Mouse (Mus musculus): ENCODE measurements around the gene Gpr161. TPM values are rescaled to one million over a fixed set of nuclear protein-coding genes. Genes with fewer than 3 reads are reported as not detected.

The Gpr161 gene
- total and polyA plus RNA-seq, 3 experiments, result 0.08 to 0.23 TPM; not detected in 1

DNA sequence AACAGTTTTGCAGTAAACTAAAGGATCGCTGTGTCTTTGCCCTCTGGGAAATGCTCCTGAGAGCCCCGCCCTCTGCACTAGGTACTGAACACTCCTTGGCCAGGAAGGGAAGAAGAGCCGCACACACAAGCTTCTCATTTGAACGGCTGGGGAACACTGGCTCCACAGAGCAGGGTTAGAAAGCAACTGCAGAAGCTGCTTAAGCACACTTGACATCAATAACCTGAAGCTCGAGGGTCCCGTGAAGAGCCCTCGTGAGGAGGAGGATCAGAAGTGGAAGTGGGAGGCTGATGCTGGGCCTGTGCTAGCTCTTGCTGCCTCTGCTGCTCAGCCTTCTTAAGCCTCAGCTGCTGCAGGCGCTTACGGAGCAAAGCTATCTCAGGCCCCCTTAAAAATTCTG is 78.2 kb downstream of the Gpr161 start:
- in situ Hi-C loops (cut with MboI; ENCODE audit: low pct_ligation_motif_present, low pct_unique_long_range_greater_than_20kb, low sequenced_read_pairs) (no loop called here), dilution Hi-C loops (cut with MboI; ENCODE audit: extremely low pct_ligation_motif_present, extremely low pct_unique_long_range_greater_than_20kb, low sequenced_read_pairs) (no loop called here)
- H3K27ac ChIP-seq (ENCODE audit: insufficient read depth, low read depth), result no peak overlapping the region
- no peaks in the 10 kb centered on the region for H3K36me3 ChIP-seq (replicated peaks in 1 of 2; ENCODE audit: control insufficient read depth in 1 of 2, insufficient read depth in 1 of 2, low read length in 1 of 2)
- TF ChIP-seq RAD21 (IDR thresholded peaks at IDR 0.05; ENCODE audit: low read depth, low read length), result no peak
- no peak for TF ChIP-seq EP300 (IDR thresholded peaks at IDR 0.05; ENCODE audit: low read length)
- TF ChIP-seq CHD1 (IDR thresholded peaks at IDR 0.05; ENCODE audit: low read depth, low read length), result no peak
- no peak for TF ChIP-seq CHD2 (IDR thresholded peaks at IDR 0.05; ENCODE audit: low read length)
- TF ChIP-seq POLR2A (IDR thresholded peaks at IDR 0.05; ENCODE audit: low read depth, low read length), result no peak
- no peak for TF ChIP-seq BHLHE40 (IDR thresholded peaks at IDR 0.05; ENCODE audit: low read depth, low read length)
- TF ChIP-seq E2F4 (IDR thresholded peaks at IDR 0.05; ENCODE audit: insufficient replicate concordance, low read depth, low read length), result no peak
- TF ChIP-seq GABPA (IDR thresholded peaks at IDR 0.05; ENCODE audit: insufficient replicate concordance, low read depth, low read length), result no peak
- no peak for TF ChIP-seq NELFE (IDR thresholded peaks at IDR 0.05; ENCODE audit: low read depth, low read length)
- TF ChIP-seq MAX (IDR thresholded peaks at IDR 0.05; ENCODE audit: low read length), result no peak
- TF ChIP-seq SMC3 (IDR thresholded peaks at IDR 0.05; ENCODE audit: low read depth, low read length), result no peak
- no peak for TF ChIP-seq SIN3A (IDR thresholded peaks at IDR 0.05; ENCODE audit: low read length)
- no peak for TF ChIP-seq ZC3H11A (IDR thresholded peaks at IDR 0.05; ENCODE audit: low read depth, low read length)
- no peak for TF ChIP-seq NRF1 (IDR thresholded peaks at IDR 0.05; ENCODE audit: low read depth, low read length)
- no peak for TF ChIP-seq HCFC1 (IDR thresholded peaks at IDR 0.05; ENCODE audit: low read depth, low read length)
- TF ChIP-seq TCF12 (IDR thresholded peaks at IDR 0.05; ENCODE audit: low read depth, low read length), result no peak
- TF ChIP-seq IRF4 (IDR thresholded peaks at IDR 0.05; ENCODE audit: low read depth, low read length), result no peak
- TF ChIP-seq MYC (IDR thresholded peaks at IDR 0.05; ENCODE audit: low read depth, low read length), result no peak
- TF ChIP-seq PAX5 (IDR thresholded peaks at IDR 0.05; ENCODE audit: low read length), result no peak
- TF ChIP-seq JUND (conservative IDR thresholded peaks at IDR 0.05; ENCODE audit: low read depth, low read length), result no peak
- no peak overlapping the region for H3K4me3 ChIP-seq (replicated peaks in 1 of 3; ENCODE audit: low read depth in 2 of 3, low read length in 2 of 3, poor library complexity in 1 of 3)
- H3K4me1 ChIP-seq (ENCODE audit: control insufficient read depth in 1 of 2, insufficient read depth in 2 of 2), result peaks cover 0 to 6% of the 10 kb centered on the region in 2 experiments; a peak in 2 of 4 replicates
- no peak for DNase-seq (ENCODE audit: extremely low read depth)
- H3K9me3 ChIP-seq (replicated peaks; ENCODE audit: low read length), result no peaks in the 10 kb centered on the region
- H3K4me2 ChIP-seq (ENCODE audit: insufficient read depth, low read depth, poor library complexity, severe bottlenecking), result no peak overlapping the region
- no peak overlapping the region for H3K9ac ChIP-seq (ENCODE audit: insufficient read depth, low read depth)
- no peaks in the 10 kb centered on the region for H3K27me3 ChIP-seq (replicated peaks)
- H3K79me2 ChIP-seq (replicated peaks; ENCODE audit: control insufficient read depth, extremely low read depth, insufficient read depth, poor library complexity, severe bottlenecking), result no peaks in the 10 kb centered on the region

Other genes starting within 250 kb of the Gpr161 start
- gene Tbx19, start 135.0 kb upstream of the Gpr161 start, total RNA-seq (2012; rRNA removed), result 0.04 TPM in 1 of 2 replicates, not detected in the other
- gene Tbx19, start 135.0 kb upstream of the Gpr161 start, total RNA-seq (2014; rRNA removed), result 0.44 TPM in 1 of 2 replicates, not detected in the other
- 0.52 and 0.66 TPM in 2 replicates for gene Tbx19, start 135.0 kb upstream of the Gpr161 start, polyA plus RNA-seq (2012; ENCODE audit: insufficient read length, low read depth)
- 16.8 and 27.2 TPM in 2 replicates for gene Sft2d2, start 101.4 kb upstream of the Gpr161 start, total RNA-seq (2012; rRNA removed)
- gene Sft2d2, start 101.4 kb upstream of the Gpr161 start, total RNA-seq (2014; rRNA removed), result 25.2 and 26.0 TPM in 2 replicates
- gene Sft2d2, start 101.4 kb upstream of the Gpr161 start, polyA plus RNA-seq (2012; ENCODE audit: insufficient read length, low read depth), result 30.0 and 31.6 TPM in 2 replicates
- gene Tiprl, start 58.8 kb upstream of the Gpr161 start, total RNA-seq (2012; rRNA removed), result 34.0 and 36.1 TPM in 2 replicates
- 82.2 and 83.2 TPM in 2 replicates for gene Tiprl, start 58.8 kb upstream of the Gpr161 start, total RNA-seq (2014; rRNA removed)
- 45.7 and 55.1 TPM in 2 replicates for gene Tiprl, start 58.8 kb upstream of the Gpr161 start, polyA plus RNA-seq (2012; ENCODE audit: insufficient read length, low read depth)
- gene Dcaf6, start 164.7 kb downstream of the Gpr161 start, total RNA-seq (2012; rRNA removed), result 3.1 and 4.1 TPM in 2 replicates
- gene Dcaf6, start 164.7 kb downstream of the Gpr161 start, total RNA-seq (2014; rRNA removed), result 4.1 and 4.3 TPM in 2 replicates
- 3.7 and 6.1 TPM in 2 replicates for gene Dcaf6, start 164.7 kb downstream of the Gpr161 start, polyA plus RNA-seq (2012; ENCODE audit: insufficient read length, low read depth)
- gene Mpc2, start 164.8 kb downstream of the Gpr161 start, total RNA-seq (2012; rRNA removed), result 44.0 and 50.6 TPM in 2 replicates
- gene Mpc2, start 164.8 kb downstream of the Gpr161 start, total RNA-seq (2014; rRNA removed), result 55.8 and 69.2 TPM in 2 replicates
- 32.3 and 32.5 TPM in 2 replicates for gene Mpc2, start 164.8 kb downstream of the Gpr161 start, polyA plus RNA-seq (2012; ENCODE audit: insufficient read length, low read depth)
- 0.13 TPM in 1 of 2 replicates, not detected in the other for gene Adcy10, start 189.4 kb downstream of the Gpr161 start, total RNA-seq (2012; rRNA removed)
- gene Adcy10, start 189.4 kb downstream of the Gpr161 start, total RNA-seq (2014; rRNA removed), result not detected in 2 replicates
- not detected in 2 replicates for gene Adcy10, start 189.4 kb downstream of the Gpr161 start, polyA plus RNA-seq (2012; ENCODE audit: insufficient read length, low read depth)

Data from CH12.LX (cell line).